Mouse (Mus musculus) limb, embryonic 13.5 days (tissue): ENCODE data around the gene Bin2. TPM values are rescaled to one million over a fixed set of nuclear protein-coding genes. Genes with fewer than 3 reads are reported as not detected.

Source experiments
- microRNA-seq: library from miRNA; unstranded; fragments of <30 nt; microRNA quantifications from one replicate; pipeline ENCODE4, GENCODE M21; 2016
- polyA plus RNA-seq: library from polyadenylated mRNA; unstranded; fragments of >200 nt; fragmentation: Nextera tagmentation; extraction: Ambion mirVana; gene quantifications from 2 replicates; pipeline ENCODE4 v1.2.1, GENCODE M21; 2015

The Bin2 gene
- polyA plus RNA-seq, 1 experiment from 2014 or later = 2.4 TPM

Small RNAs within 50 kb of the gene (microRNA-seq; reads per million reads assigned to microRNA genes)
- gene Mir6961 = not detected

Other genes starting within 250 kb of the Bin2 start
- gene Gm5475, start 247.4 kb downstream of the Bin2 start, polyA plus RNA-seq = 0.05 TPM in 1 of 2 replicates, not detected in the other
- gene Slc11a2, start 244.5 kb downstream of the Bin2 start, polyA plus RNA-seq = 18.7 and 25.3 TPM in 2 replicates
- gene Letmd1, start 200.5 kb downstream of the Bin2 start, polyA plus RNA-seq = 34.1 and 34.3 TPM in 2 replicates
- 23.8 and 24.9 TPM in 2 replicates for gene Csrnp2, start 174.1 kb downstream of the Bin2 start, polyA plus RNA-seq
- gene Tfcp2, start 117.5 kb downstream of the Bin2 start, polyA plus RNA-seq = 36.2 and 36.3 TPM in 2 replicates
- gene Pou6f1, start 69.6 kb downstream of the Bin2 start, polyA plus RNA-seq = 10.0 and 11.1 TPM in 2 replicates
- gene Dazap2, start 54.2 kb downstream of the Bin2 start, polyA plus RNA-seq = 134 and 143 TPM in 2 replicates
- gene Smagp, start 32.6 kb downstream of the Bin2 start, polyA plus RNA-seq = 8.5 and 9.8 TPM in 2 replicates
- 2.1 TPM in 2 replicates for gene Cela1, start 18.4 kb upstream of the Bin2 start, polyA plus RNA-seq
- gene Galnt6, start 59.8 kb upstream of the Bin2 start, polyA plus RNA-seq = 0.65 and 1.1 TPM in 2 replicates
- gene Slc4a8, start 92.2 kb upstream of the Bin2 start, polyA plus RNA-seq = 4.8 and 4.9 TPM in 2 replicates
- 5.5 and 6.1 TPM in 2 replicates for gene Scn8a, start 200.3 kb upstream of the Bin2 start, polyA plus RNA-seq